Comparison of ENCODE assay signal across 21 mouse cellular contexts in the genomic region with DNA sequence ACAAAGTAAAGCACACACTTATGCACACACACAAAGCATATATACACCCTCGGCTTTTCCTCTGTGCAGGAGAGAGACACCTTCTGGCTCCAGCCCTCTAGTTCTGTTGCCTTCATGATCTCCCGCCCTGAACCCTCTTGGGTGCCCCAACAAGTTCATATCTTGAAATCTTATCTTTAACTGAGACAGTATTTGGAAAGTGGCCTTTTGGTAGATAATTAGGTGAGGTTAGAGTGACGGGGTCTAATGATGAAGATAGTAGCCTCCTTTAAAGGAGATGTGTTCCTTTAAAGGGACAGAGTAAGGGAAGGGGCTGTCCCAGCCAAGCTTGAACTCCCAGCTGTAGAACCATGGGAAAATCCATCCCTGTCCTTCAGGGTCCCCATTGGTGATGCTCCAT. TPM values are rescaled to one million over a fixed set of nuclear protein-coding genes. Genes with fewer than 3 reads are reported as not detected.
DNase-seq lines count a peak whose midpoint lies in the region; ATAC-seq and TF ChIP-seq lines count a peak whose summit lies in the region.
"Had no signal": no experiment of that assay in that cellular context is flagged by ENCODE, and none has a peak within 500 bp of the region (broad histone marks: within the 10 kb centered on the region; RNA-seq: fewer than 3 reads in every experiment).

No protein-coding gene starts in this region.

- H3K9ac ChIP-seq in MEL (ENCODE audit: control insufficient read depth, low read depth, low read length, poor library complexity, severe bottlenecking): no peak overlapping the region

- peak; percentile 24 to 80; a peak in 3 of 4 replicates for TF ChIP-seq EP300 in MEL (IDR thresholded peaks at IDR 0.05; ENCODE audit: low read depth in 1 of 2, low read length in 2 of 2)

- peak; percentile 31; the same call in 1 of the 2 replicates for ATAC-seq in G1E (ENCODE audit: extremely low read depth, insufficient number of reproducible peaks, low FRiP score, poor library complexity, severe bottlenecking)
- ATAC-seq in erythroid progenitor cell, adult 5-6 weeks (replicated peaks; ENCODE audit: low FRiP score, poor library complexity, severe bottlenecking): no peak
- ATAC-seq: activated CD4-positive, CD25-positive, alpha-beta regulatory T cell, adult 4 months; CD4-positive, CD25-positive, alpha-beta regulatory T cell, adult 4 months; Patski had no signal

- TF ChIP-seq POLR2A in MEL (IDR thresholded peaks at IDR 0.05; ENCODE audit: control insufficient read depth in 1 of 2, insufficient read depth in 1 of 2, low read depth in 1 of 2, low read length in 2 of 2, poor library complexity in 1 of 2): no peak
- TF ChIP-seq POLR2A in thymus, adult 2 months (IDR thresholded peaks at IDR 0.05; ENCODE audit: control insufficient read depth, extremely low read depth, insufficient read depth, low read length, poor library complexity): no peak

- WGBS in thymus, adult 2 months: 87% methylated on average over 3 of the region's 3 CpGs

- no peak overlapping the region for H3K4me3 ChIP-seq in G1E (ENCODE audit: low read depth, low read length)
- H3K4me3 ChIP-seq in MEL (ENCODE audit: control insufficient read depth in 1 of 2, insufficient read depth in 1 of 2, low read depth in 2 of 2, low read length in 2 of 2): no peak overlapping the region
- H3K4me3 ChIP-seq in thymus, adult 2 months (ENCODE audit: control insufficient read depth, insufficient read depth, low read length): no peak overlapping the region

- no peak for TF ChIP-seq RAD21 in MEL (IDR thresholded peaks at IDR 0.05; ENCODE audit: low read depth, low read length)

- DNase-seq in G1E (ENCODE audit: low spot score) (no peak), MEL (ENCODE audit: low read depth, low spot score) (peak; percentile 48)
- DNase-seq in thymus, adult 2 months: no peak
- DNase-seq: adrenal gland, adult 2 months; adrenal gland, adult 8-10 months; adrenal gland, postnatal 10 days; adrenal gland, postnatal 14 days; adrenal gland, postnatal 25 days; adrenal gland, postnatal 36 days; B cell, adult 2 months; cerebellum, adult 11 months; cerebellum, adult 11-12 months; cerebellum, adult 18-20 months; cerebellum, adult 2 months; cerebellum, adult 8-10 months had no signal

- peak overlapping the region; percentile 99 for H3K27ac ChIP-seq in MEL (ENCODE audit: control insufficient read depth, low read depth, low read length)
- H3K27ac ChIP-seq in thymus, adult 2 months (ENCODE audit: control insufficient read depth, insufficient read depth, low read length): no peak overlapping the region

- H3K79me2 ChIP-seq in MEL (ENCODE audit: control insufficient read depth, insufficient read depth, low read length, poor library complexity): peaks cover 15% of the 10 kb centered on the region

- H3K36me3 ChIP-seq in G1E (replicated peaks) (peaks cover 4% of the 10 kb centered on the region), MEL (ENCODE audit: control insufficient read depth in 1 of 2, insufficient read depth in 2 of 2, low read length in 2 of 2) (peaks cover 0 to 53% of the 10 kb centered on the region in 2 experiments; a peak in 2 of 4 replicates)
- H3K36me3 ChIP-seq in thymus, adult 2 months (ENCODE audit: control insufficient read depth, insufficient read depth, low read length): no peaks in the 10 kb centered on the region

- TF ChIP-seq CTCF in G1E (IDR thresholded peaks at IDR 0.05; ENCODE audit: low read depth, low read length) (no peak), MEL (IDR thresholded peaks at IDR 0.05 in 2 of 3, conservative IDR thresholded peaks at IDR 0.05 in 1 of 3; ENCODE audit: control insufficient read depth in 1 of 3, insufficient read depth in 1 of 3, low read depth in 2 of 3, low read length in 3 of 3, poor library complexity in 1 of 3, severe bottlenecking in 1 of 3) (no peak)
- TF ChIP-seq CTCF in thymus, adult 2 months (IDR thresholded peaks at IDR 0.05; ENCODE audit: borderline replicate concordance, control insufficient read depth, extremely low read depth, insufficient read depth, low read length, poor library complexity): no peak

- H3K9me3 ChIP-seq in G1E (replicated peaks) (peaks cover 14% of the 10 kb centered on the region), MEL (replicated peaks; ENCODE audit: insufficient read depth, low read length) (no peaks in the 10 kb centered on the region)

- H3K4me1 ChIP-seq in G1E (ENCODE audit: insufficient read depth, low read depth, low read length) (peaks cover 68% of the 10 kb centered on the region), MEL (ENCODE audit: control insufficient read depth in 1 of 2, insufficient read depth in 2 of 2, low read length in 2 of 2) (peaks cover 27 to 54% of the 10 kb centered on the region in 2 experiments)
- peaks cover 22% of the 10 kb centered on the region for H3K4me1 ChIP-seq in thymus, adult 2 months (replicated peaks; ENCODE audit: control insufficient read depth, insufficient read depth, low read length)

- peaks cover 4% of the 10 kb centered on the region; the same call in 1 of the 2 replicates for H3K27me3 ChIP-seq in G1E (ENCODE audit: insufficient read depth, low read length)
- H3K27me3 ChIP-seq in MEL (ENCODE audit: control insufficient read depth in 1 of 2, insufficient read depth in 2 of 2, low read length in 2 of 2): no peaks in the 10 kb centered on the region
- H3K27me3 ChIP-seq in thymus, adult 2 months (ENCODE audit: control insufficient read depth, insufficient read depth, low read length): no peaks in the 10 kb centered on the region

TF ChIP-seq in MEL, 35 proteins besides CTCF, POLR2A, EP300 and RAD21:
- TF ChIP-seq MAX (IDR thresholded peaks at IDR 0.05; ENCODE audit: low read length): no peak
- TF ChIP-seq POLR2AphosphoS2 (IDR thresholded peaks at IDR 0.05; ENCODE audit: low read length): no peak
- TF ChIP-seq BHLHE40 (IDR thresholded peaks at IDR 0.05; ENCODE audit: borderline replicate concordance, low read depth, low read length): no peak
- TF ChIP-seq ETS1 (IDR thresholded peaks at IDR 0.05; ENCODE audit: low read depth, low read length): peak; percentile 57; the same call in 1 of the 2 replicates
- TF ChIP-seq RCOR1 (IDR thresholded peaks at IDR 0.05; ENCODE audit: low read depth, low read length): no peak
- TF ChIP-seq ELF1 (IDR thresholded peaks at IDR 0.05; ENCODE audit: low read depth, low read length): no peak
- TF ChIP-seq CHD2 (IDR thresholded peaks at IDR 0.05; ENCODE audit: low read length): no peak
- peak; percentile 86 for TF ChIP-seq GATA1 (IDR thresholded peaks at IDR 0.05; ENCODE audit: low read depth, low read length)
- peak; percentile 66; the same call in 1 of the 2 replicates for TF ChIP-seq TCF12 (IDR thresholded peaks at IDR 0.05; ENCODE audit: low read depth, low read length)
- TF ChIP-seq SIN3A (IDR thresholded peaks at IDR 0.05; ENCODE audit: low read length): peak; percentile 75
- TF ChIP-seq JUND (IDR thresholded peaks at IDR 0.05; ENCODE audit: low read depth, low read length): no peak
- 0 out of 2 replicates have a peak, but pooled peaks have one; percentile 28 for TF ChIP-seq HCFC1 (IDR thresholded peaks at IDR 0.05; ENCODE audit: low read depth, low read length)

RNA-seq across cellular contexts. Expression of gene Slc22a3, which starts 3.7 kb away (rescaled TPM):
- total RNA-seq in G1E (2014; fragmentation: Nextera tagmentation) (not detected in 2 replicates), G1E (2017) (0.06 and 0.27 TPM in 2 replicates), MEL (2012; rRNA removed) (31.5 and 56.0 TPM in 2 replicates)
- polyA plus RNA-seq in G1E (2012) (0.02 TPM in 2 replicates), MEL (2012; ENCODE audit: insufficient read depth in 1 of 2, insufficient read length in 2 of 2, low read depth in 1 of 2, low replicate concordance in 2 of 2, missing spikeins in 1 of 2) (10 to 100 TPM in 1 of 2 experiments, not detected in 1; 87.7 TPM)
- 3.3 and 4.5 TPM in 2 replicates for polyA plus RNA-seq in thymus, adult 2 months (2012; rRNA removed)
- total RNA-seq in erythroid progenitor cell, adult 5-6 weeks (2015; ENCODE audit: low replicate concordance): 1.3 TPM in 1 of 2 replicates, not detected in the other
- total RNA-seq in erythroid progenitor cell, adult 5-6 weeks (2017; ENCODE audit: low replicate concordance): 0.64 TPM in 1 of 2 replicates, not detected in the other
- total RNA-seq: CH12.LX had no signal
- polyA plus RNA-seq: activated CD4-positive, CD25-positive, alpha-beta regulatory T cell, adult 4 months; C2C12; CD4-positive, CD25-positive, alpha-beta regulatory T cell, adult 4 months; Patski had no signal

Comparison
In these comparisons a context has a peak if more than half of its experiments do, and no peak if none do; other contexts are left out.
1. RNA of gene Slc22a3, which starts 3.7 kb away (total RNA-seq): 31.5 to 56.0 TPM in MEL; 0.64 to 1.3 TPM in erythroid progenitor cell, adult 5-6 weeks and 0.06 to 0.27 TPM in G1E; every median in the first group is over 10 times any median in the second.